Mouse (Mus musculus) cerebellum, adult 2 months (tissue): ENCODE data around the gene Stxbp2.

Source experiments
- CTCF ChIP-seq: fragments of 200-500 bp; IDR thresholded peaks from 2 replicates; pipeline ENCODE4 v1.5.1; 2011; ENCODE audit warnings: low read depth, mild to moderate bottlenecking, control low read depth, low read length, moderate library complexity, borderline replicate concordance; ENCODE audit not compliant: insufficient read depth
- POLR2A ChIP-seq: fragments of 200-500 bp; IDR thresholded peaks from 2 replicates; pipeline ENCODE4 v1.6.1; 2011; ENCODE audit warnings: low read length, control low read depth, borderline replicate concordance; ENCODE audit not compliant: insufficient read depth

GRCm38 (mm10) chr8:3684530-3684929 lies 53.8 kb downstream of the Stxbp2 start:
- TF ChIP-seq CTCF (no peak), POLR2A (no peak)
